Mouse (Mus musculus): ENCODE data around the gene Tulp1.

Tulp1 gene

DNA sequence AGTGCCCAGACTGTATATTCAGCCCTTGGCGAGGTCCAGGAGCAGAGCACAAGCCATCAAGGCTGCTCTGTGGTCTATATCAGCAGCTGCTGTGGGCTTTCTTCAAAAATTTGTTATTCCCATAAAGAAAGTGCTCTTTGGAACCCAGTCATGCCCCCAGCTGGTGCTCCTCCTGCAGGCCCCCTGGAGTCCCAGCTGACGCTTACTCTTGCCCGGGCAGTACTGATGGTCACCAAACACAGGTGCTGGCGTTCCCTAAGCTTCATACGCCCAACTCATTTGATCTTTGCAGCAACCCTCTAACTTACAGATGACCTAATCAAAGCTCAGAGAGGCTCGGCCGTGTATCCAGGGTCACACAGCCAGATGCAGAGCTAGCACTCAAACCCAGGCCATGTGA, 27.5 kb downstream of the Tulp1 start:
- WGBS: 91% methylated on average over 7 of the region's 7 CpGs

DNA sequence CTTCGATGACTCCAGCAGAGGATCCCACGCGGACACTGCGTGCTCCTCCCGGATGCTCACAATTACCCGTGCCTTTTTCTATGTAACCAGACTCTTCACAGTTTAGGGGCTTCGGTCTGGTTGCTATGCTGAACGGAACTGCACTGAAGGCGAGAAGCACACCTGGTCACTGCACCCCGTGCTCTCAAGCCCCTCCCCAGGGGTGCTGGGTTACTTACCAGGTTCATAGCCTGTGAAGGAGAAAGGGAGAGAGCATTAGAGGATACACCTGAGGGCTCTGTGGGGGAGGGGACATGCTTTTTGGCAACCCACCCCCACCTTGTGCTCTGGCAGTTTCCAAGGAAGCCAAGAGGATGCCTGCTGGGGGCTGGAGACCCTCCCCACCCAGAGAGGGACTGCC, 29.8 kb downstream of the Tulp1 start:
- WGBS: 82% methylated on average over 10 of the region's 10 CpGs

DNA sequence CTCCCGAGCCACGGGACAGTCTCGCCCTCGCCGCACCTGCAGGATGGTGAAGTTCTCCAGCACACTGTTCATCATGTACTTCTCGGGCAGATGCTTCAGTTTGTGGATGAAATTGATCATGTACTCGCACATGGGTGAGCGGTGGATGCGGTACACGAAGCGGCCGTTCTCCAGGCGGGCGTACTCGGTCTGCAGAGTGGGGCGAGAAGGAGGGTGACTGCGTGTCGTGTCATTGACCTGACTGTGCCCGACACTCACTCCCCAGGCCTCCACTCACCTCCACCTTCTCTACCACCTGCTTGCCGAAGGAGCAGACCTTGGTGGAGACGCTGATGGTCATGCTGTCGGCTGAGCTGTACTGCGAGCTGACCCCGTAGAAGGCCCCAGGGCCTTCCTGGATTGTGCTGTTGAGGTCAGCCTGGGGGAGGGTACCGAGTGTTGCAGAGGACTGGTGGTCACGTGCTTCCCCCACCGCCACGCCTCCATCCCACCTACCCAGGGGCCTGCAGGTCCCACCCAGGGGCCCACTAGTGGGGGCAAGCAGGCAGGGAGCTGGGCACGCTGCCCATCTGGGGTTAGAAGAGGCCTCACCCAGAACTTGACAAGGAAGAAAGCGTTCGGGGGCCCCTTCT, 32.0 kb downstream of the Tulp1 start:
- 76% methylated on average over 31 of the region's 31 CpGs for WGBS

DNA sequence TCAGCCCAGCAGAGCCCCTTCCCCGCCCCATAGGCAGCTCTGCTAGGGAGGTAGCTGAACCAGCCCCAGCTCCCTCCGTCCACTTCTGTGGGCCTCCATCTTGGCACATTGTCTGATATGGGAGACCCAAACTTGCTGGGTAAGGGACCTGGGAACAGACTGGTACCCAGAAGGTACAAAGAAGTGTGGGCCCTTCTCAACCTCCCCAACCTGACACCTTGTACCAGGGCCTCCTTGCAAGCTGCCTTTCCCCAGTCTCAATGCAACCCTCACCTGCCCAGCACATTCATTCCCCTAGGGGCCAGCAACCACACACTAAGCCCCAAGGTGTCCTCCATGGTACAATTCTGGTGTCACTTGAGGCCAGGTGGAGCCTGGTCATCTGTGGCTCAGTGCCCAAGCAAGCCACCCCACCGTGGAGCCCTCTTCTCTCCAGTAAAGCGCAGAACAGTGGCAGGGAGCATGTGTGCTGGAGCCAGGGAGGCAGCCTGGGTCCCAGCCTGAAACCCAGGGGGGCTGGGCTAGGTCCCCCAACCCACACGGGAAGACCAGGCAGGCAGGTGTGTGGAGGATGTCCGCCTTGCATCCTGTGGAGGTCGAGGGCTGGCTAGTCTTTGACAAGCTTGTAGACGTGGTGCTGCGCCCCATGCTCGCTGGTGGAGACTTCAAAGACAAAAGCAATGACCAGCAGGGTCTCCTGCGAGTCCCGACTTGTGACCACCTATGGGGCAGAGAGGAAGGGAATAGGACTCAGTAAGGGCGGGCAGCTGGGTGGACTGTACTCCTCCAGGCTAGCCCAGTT, 32.7 kb downstream of the Tulp1 start:
- WGBS: 62% methylated on average over 13 of the region's 13 CpGs

DNA sequence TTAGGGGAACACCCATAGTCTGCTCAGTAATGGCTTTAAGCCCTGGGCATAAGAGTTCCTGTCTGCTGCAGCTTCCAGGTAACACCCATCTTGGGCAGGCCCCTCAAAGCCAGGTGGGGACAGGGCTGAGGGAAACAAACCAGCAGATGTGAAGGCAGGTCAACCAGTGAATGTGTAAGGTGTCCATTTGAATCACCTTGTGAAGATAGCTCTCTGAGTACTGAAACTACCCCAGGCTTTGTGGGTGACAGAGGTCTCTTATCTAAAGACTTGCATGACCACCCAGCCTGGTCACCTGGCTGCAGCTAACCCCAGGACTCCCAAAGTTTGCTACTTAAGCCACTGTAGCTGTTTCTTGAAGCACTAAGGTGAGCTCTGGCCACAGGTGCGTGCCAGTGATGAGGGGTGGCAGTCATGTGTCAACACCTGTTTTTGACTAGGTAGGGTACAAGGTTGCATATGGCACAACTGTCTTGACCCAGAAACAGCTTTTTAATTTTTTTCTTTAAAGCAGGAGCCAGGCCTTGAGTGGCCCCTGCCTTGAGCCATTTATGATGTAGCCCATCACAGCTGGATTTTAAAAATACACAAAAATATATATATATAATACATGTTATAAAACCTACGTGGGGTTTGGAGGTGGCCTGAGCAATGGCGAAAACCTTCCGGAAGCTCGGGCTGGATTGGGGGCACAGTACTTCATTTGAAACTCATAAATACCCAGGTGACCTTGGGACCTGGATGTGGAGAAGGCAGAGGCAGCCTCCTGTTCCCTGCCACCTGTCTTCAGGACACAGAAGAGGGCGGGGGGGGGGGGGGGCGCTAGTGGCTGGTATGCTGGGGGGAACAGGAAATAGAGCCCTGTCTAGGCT, 33.5 kb downstream of the Tulp1 start:
- 54% methylated on average over 7 of the region's 7 CpGs for WGBS

DNA sequence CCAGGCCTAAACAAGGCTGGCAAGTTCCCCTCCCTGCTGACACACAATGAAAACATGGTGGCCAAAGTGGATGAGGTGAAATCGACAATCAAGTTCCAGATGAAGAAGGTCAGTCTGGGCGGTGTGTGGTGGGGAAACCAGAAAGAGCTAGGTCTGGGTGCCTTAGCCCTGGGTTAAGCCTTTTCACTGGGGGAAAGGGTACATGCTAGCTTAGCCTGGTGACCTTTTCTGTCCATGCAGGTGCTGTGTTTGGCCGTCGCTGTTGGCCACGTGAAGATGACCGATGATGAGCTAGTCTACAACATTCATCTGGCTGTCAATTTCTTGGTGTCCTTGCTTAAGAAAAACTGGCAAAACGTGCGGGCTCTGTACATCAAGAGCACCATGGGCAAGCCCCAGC, 34.4 kb downstream of the Tulp1 start:
- WGBS: 64% methylated on average over 8 of the region's 8 CpGs

DNA sequence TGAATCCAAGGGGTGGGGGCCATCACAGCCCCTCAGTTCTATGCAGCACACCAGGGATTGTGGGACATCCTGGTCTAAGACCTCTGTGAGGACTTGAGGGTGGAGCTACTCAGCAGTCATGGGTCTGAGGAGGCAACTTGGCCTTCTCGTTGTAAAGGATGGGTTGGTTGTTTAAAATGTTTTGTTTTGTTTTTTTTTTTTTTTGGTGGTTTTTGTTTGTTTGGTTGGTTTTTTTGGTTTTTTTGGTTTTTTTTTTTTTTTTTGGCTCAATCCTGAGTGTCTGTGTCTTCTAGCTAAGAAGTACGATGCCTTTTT, 34.8 kb downstream of the Tulp1 start:
- 38% methylated on average over 2 of the region's 2 CpGs for WGBS

DNA sequence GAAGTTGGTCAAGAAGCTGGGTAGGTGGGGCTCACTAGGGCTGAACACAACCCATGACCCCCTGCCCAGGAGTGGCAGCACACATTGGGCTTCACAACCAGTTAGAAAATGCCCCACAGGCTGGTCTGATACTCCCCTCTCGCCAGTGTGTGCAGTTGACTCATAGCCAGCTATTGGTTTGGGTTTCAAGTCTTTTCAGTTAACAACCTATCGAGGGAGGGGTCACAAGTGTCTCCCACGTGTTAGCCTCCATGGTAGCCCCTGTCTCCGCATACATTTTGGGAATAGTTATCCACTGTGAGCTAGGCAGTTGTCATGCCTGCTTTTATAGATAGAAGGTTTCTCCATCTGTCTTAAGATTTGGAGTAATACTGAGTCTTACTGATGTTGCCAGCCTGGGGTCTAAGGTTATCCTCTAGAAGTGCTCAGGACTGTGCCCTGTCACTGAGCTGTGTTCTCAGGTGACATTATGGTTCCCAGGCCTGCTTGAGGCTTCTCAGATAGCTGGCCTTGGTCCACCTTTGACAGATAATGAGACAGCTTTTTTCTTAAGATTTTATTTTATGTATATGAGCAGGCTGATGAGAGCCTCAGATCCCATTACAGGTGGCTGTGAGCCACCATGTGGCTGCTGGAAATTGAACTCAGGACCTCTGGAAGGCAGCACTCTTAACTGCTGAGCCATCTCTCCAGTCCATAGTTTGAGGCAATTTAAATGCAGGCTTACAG, 35.4 kb downstream of the Tulp1 start:
- WGBS: 15% methylated on average over 4 of the region's 4 CpGs

DNA sequence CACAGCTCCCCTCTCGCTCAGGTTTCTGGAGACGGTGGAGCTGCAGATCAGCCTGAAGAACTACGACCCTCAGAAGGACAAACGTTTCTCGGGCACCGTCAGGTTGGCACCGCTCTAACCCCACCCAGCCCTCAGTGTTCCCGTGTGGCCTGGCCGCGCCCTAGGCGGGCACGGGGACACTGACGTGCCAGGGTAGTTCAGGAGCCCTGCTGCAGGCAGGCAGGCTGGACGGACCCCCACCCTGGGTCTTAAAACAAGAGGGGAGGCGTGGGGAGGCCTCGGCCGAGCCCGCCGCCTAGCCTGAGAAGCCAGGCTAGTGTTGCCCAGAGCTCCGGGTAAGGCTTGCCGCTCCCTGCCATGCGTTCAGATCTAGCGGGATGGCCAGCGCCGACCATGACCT, 36.1 kb downstream of the Tulp1 start:
- WGBS: 2% methylated on average over 25 of the region's 25 CpGs

DNA sequence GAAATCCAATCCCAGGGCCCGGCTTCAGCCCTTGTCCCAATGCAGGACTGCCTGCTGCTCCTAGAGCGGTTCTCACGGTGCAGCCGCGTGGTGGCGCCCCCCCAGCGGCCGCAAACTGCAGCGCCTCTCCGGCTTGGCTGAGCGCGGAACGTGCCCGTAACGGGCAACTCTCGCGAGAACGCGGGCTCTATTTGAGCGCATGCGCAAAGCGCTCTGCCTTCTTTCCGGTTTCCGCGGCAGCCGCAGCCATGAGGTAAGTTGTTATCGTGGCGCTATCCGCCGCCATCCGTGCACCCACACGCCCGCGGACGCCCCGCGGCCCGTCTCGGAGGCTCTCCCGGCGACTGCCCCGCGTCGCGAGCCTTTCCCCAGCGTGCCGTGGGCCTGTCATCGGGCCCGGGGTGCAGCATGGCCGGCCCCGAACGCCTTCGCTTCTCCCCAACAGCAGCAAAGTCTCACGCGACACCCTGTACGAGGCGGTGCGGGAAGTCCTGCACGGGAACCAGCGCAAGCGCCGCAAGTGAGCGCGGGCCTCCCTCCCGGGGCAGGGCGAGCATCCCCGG, 36.6 kb downstream of the Tulp1 start, which contains the start of gene Rpl10a:
Rpl10a (plus strand) TSS at position 106 of the 563 bp plus-strand sequence.
- WGBS: under 1% methylated on average over 67 of the region's 67 CpGs

DNA sequence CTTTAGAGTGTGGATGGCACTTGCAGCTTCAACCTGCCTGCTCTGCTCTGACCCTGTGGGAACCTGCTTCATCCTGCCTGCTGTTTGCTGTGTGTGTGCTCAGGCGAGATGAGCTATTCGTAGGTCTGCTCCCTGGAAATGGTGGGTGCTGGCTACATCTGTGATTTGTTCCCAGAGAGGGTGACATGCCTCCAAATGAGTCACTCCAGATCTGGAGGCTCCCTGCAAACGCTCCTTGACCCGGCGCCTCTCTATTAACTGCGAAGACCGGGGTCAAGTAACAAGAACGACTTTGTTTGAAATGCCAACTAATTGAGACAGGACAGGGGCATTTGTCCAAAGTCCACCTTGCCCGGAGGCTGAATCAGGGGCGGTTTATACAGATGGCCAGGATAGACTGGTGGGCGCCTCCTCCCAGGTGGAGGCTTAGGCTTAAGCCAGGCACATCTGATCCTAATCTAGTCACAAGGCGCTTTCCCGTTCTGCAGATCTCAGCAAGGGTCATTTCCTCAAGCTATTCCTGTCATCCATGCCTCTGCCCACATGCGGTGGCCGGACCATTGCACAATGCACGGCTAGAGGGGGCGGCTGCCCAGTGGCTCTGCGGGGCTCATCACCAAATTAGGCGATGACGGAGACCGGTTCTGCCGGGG, 37.2 kb downstream of the Tulp1 start:
- WGBS: 7% methylated on average over 22 of the region's 22 CpGs

DNA sequence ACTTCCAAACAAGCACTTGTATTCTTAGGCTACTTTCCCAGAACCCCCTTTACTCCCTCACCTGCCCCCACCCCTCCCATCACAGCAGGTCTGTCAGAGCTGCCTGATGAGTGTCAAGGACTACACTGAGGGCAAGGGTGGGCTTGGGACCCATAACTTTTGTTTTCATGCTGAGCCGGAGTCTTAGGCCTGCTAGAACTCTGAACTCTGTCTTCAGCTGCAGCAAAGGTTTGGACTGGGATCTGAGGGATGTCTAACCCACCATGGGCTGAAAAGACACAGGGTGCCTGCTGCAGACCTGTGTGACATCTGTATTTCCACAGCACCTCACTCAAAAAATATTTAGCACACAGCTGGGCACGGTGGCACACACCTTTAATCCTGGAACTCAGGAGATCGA, 38.1 kb downstream of the Tulp1 start:
- 73% methylated on average over 3 of the region's 3 CpGs for WGBS

DNA sequence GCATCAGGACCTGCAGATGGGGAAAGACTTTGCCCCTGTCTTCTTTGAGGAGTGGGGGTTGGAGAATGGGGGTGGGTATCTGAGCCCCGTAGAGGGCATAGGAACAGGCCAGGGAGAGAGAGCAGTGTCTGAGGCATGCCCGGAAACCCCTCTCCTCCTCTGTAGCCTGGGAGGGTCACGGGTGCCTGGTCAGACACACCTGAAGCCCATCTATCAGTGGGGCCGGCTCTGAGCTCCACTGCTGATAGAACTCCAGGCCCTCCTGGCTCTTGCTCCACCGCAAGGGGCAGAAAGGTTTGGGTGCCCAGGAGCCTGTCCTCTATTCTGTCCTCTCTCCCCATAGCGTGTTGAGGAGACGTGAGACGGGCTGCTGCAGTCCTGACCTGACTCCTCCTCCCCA, 39.3 kb downstream of the Tulp1 start:
- WGBS: 97% methylated on average over 8 of the region's 8 CpGs

DNA sequence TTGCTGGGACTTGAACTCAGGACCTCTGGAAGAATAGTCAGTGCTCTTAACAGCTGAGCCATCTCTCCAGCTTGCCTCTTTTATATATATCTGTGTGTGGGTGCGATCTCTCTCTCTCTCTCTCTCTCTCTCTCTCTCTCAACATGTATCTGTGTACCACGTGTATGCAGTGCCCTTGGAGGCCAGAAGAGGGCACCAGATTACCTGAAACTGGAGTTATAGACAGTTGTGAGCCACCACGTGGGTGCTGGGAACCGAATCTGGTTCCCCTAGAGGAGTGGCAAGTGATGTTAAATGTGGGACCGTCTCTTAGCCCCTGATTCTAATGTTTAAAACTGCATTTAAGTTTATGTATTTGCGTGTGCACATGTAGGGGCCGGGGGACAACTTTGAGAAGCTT, 40.6 kb downstream of the Tulp1 start:
- 96% methylated on average over 7 of the region's 7 CpGs for WGBS

DNA sequence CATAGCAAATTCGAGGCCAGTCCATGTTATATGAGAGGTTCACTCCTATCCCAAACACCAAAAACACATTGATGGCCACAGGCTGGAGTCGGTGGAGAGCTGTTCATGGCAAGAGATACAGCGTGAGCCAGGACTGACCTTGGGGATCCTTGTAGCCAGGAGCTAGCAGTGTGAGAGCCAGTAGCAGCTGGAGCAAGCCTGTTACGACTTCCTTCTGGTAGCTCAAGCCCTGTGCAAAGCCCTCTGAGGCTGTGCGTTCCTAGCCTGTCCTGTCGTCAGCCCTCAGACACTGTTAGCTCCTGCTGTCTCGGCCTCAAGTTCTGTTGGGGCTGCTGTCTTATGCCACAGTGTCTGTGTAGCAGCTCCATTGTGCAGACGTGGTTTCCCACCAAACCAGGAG, 41.2 kb downstream of the Tulp1 start:
- WGBS: 93% methylated on average over 8 of the region's 8 CpGs

DNA sequence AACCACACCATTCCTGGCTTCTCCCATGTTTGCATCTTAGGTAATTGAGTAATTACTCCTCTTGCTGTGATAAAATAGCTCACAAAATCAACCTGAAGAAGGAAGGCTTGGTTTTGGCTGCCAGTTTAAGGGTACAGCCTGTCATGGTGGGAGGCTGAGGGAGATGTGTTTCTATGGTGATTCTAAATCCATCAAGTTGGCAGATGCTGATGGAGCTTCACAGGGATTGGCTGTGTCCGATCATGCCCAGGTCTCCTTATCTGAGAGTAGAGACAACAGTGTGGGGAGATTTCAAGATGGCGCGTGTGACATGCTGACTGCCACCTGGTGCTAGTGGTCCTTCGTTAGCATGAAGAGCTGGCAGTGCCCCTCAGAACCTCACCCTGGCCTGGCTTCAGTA, 43.3 kb downstream of the Tulp1 start:
- WGBS: 77% methylated on average over 4 of the region's 4 CpGs

DNA sequence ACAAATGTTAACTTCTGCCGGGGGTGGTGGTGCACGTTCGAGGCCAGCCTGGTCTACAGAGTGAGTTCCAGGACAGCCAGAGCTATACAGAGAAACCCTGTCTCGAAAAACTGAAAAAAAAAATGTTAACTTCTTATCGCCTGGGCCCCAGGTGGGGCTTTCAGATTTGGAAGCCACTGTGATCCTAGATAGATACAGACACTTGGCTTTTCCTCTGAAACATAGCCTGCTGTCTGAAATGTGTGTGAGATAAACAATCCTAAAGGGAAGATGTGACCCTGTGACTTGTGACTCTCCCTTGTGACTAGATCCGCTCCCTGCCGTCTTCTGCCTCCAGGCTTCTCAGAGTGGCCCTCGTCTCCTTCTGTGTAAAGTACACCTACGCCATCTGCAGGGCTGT, 47.3 kb downstream of the Tulp1 start:
- WGBS: 85% methylated on average over 9 of the region's 9 CpGs

DNA sequence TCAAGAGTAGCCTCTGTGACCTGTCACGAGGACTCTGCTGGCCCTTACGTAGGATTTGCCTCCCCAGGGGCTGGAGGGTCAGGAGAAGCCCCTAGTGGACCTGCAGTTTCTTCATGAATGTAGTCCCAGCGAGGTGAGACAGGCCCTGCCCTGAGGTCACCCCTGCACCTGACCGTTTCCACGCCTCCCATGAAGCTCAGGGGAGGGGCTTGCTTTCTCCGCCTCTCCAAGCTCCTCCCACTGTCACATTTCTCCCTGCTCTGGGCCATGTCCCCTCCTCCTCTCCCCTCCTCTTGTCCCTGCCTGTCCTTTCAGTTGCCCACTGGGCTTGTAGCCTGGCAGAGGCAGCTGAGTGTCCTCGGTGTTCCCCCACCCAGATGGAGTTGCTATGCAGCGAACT, 47.9 kb downstream of the Tulp1 start:
- WGBS: 79% methylated on average over 8 of the region's 8 CpGs

DNA sequence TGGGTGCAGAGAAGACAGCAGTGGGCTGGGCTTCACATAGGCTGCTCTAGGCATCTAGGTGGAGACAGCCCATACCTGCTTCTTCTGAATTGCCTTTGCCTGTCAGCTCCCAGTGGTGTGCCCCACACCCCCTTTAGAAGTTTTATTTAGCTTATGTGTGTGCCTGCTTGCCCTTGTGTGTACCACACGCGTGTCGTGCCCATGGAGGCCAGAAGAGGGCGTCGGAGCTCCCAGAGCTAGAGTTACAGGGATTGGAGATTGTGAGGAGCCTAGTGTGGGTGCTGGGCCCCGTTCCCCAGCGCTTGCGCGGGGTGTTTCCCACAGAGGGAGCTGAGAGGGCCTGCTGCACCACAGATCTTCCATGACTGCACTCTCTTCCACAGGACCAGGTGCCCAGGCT, 48.5 kb downstream of the Tulp1 start:
- WGBS: 98% methylated on average over 9 of the region's 9 CpGs

DNA sequence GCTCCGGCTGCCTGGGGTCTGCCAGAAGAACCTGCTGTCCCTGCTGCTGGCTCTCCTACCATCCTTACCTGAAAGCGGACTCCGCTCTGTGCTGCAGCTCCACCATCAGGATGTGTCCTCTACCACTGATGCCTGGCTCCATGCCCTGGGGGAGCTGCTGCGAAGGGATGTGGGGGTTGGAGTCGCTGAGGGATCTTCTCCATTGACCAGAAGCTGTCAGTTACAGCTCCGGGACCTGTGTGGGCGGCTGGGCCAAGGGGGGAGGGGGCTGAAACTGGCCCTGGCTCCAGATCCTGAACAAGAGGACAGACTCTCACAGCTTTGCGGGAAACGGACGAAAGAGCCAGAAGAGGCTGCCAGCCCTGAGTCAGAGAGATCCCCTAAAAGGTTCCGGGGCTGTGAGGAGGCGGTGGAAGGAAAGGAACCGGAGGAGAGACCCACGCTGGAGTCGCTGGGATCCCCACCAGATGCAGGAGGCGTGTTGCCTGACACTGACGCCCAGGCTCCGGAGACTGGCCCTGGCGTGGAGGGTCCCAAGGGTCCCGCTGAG, 49.3 kb downstream of the Tulp1 start:
- WGBS: 62% methylated on average over 20 of the region's 20 CpGs

DNA sequence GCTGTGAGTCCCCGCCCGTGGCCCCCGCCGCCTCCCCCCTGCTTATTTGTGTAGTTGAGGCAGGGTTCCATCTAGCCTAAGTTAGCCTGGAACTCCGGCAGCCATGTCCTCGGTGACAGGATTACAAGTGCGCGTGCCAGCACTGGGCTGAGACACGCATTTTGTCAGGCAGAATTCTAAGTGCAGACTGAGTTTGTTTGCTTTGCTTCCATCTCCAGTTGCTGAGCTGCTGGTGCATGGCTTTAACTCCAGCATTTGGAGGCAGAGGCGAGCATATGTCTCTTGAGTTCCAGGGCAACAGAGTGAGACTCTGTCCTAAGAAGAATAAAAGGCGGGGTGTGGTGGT, 51.2 kb downstream of the Tulp1 start:
- 2% methylated on average over 11 of the region's 11 CpGs for WGBS
